Mouse (Mus musculus) heart, embryonic 12.5 days (tissue): ENCODE results near the gene Cage1. TPM values are rescaled to one million over a fixed set of nuclear protein-coding genes. Genes with fewer than 3 reads are reported as not detected.

Experiments used
- microRNA-seq: library from miRNA; unstranded; fragments of <30 nt; microRNA quantifications from one replicate; pipeline ENCODE4, GENCODE M21; 2017
- polyA plus RNA-seq: library from polyadenylated mRNA; unstranded; fragments of >200 nt; fragmentation: Nextera tagmentation; extraction: Ambion mirVana; gene quantifications from 2 replicates; pipeline ENCODE4 v1.2.1, GENCODE M21; 2016

Gene Cage1
- polyA plus RNA-seq, 1 experiment from 2014 or later: 1.3 TPM

Small RNAs within 50 kb of the gene (microRNA-seq; reads per million reads assigned to microRNA genes)
- gene Gm27387: not detected

Other genes starting within 250 kb of the Cage1 start
- 124 and 130 TPM in 2 replicates for gene Ssr1, start 42.9 kb downstream of the Cage1 start, polyA plus RNA-seq
- 34.2 and 36.7 TPM in 2 replicates for gene Riok1, start 74 bp downstream of the Cage1 start, polyA plus RNA-seq
- gene Dsp, start 114.2 kb upstream of the Cage1 start, polyA plus RNA-seq: 48.7 and 55.8 TPM in 2 replicates
- 28.2 and 30.2 TPM in 2 replicates for gene Snrnp48, start 167.9 kb upstream of the Cage1 start, polyA plus RNA-seq